Mouse (Mus musculus) heart, adult 2 months (tissue): ENCODE measurements around the gene Sccpdh.

Experiments
- CTCF ChIP-seq: fragments of 200-600 bp; IDR thresholded peaks from 2 replicates; pipeline ENCODE4 v1.8.1; 2022; ENCODE audit warnings: antibody characterized with exemption, mild to moderate bottlenecking, moderate library complexity
- EP300 ChIP-seq: fragments of 200-500 bp; IDR thresholded peaks from 2 replicates; pipeline ENCODE4 v1.6.1; 2011; ENCODE audit warnings: low read depth, low read length, control low read depth; ENCODE audit not compliant: insufficient read depth

DNA sequence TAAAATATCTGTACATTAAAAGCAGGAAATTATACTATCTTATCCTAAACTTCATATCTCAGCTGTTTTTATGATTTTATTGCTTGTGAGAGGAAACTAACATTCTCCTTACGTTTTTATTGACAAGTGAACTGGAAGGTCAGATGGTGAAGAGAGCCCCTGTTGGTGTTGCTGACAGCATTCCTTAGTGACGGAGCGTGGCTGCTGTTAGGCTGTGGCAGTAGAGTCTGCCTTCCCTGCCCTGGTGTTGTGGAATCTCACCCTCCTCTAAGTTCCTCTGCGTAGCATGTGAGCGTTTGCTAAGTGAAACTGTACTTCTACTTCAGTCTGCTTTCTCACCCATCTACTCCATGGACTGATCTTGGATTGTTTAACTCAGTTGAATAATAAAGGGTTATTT lies 18.8 kb downstream of the Sccpdh start:
- TF ChIP-seq EP300 = no peak
- TF ChIP-seq CTCF = no peak
